Mouse (Mus musculus) left cerebral cortex, adult 2 months (tissue): ENCODE measurements at regions not wholly inside any gene's neighbourhood (a gene's known extent, or its start where the extent isn't known, plus 50 kb on each side); places are given as distances from the start of the nearest gene placed in this dataset.
"Not testable (repeated sequence)": the region's sequence is repeated elsewhere in the genome, so short reads cannot be mapped to it uniquely, and the experiment has no call there.

Experiments used
- DNase-seq, 2 experiments: peaks; one replicate each; pipeline ENCODE4 v3.0.0; 2021 to 2022; ENCODE audit warnings: low spot score in 2 of 2, mixed read lengths in 1 of 2; ENCODE audit errors: extremely low spot score in 1 of 2
- H3K27ac ChIP-seq: fragments of 200-600 bp; 2 replicates; pipeline ENCODE4 v1.8.1; 2022
- H3K4me3 ChIP-seq: fragments of 200-600 bp; 2 replicates; pipeline ENCODE4 v1.8.1; 2022
- CTCF ChIP-seq: fragments of 200-600 bp; IDR thresholded peaks from 2 replicates; pipeline ENCODE4 v1.8.1; 2022; ENCODE audit warnings: antibody characterized with exemption, mild to moderate bottlenecking, moderate library complexity
- intact Hi-C: fragments of 180-260 bp; cut with DNase I; formaldehyde crosslinking; loops from one replicate; pipeline ENCODE4 v1.15.1; 2025

- no peak overlapping the region for H3K4me3 ChIP-seq
- no peak for DNase-seq
- intact Hi-C loops: no loop called here
- peak overlapping the region; percentile 67 for H3K27ac ChIP-seq
- no peak for TF ChIP-seq CTCF
Observed at GRCm38 (mm10) chr2:129912556-129912955, 99.6 kb upstream of the Tgm3 start.

- Histone ChIP-seq H3K27ac (peak overlapping the region; percentile 82), H3K4me3 (no peak overlapping the region)
- intact Hi-C loops: loop anchor here (2.0 kb wide), 1 partner anchor 75 kb away; no protein-coding TSS in a partner anchor
- no peak for TF ChIP-seq CTCF
- DNase-seq: peak in 1 of 2 experiments; percentile 33
Observed at GRCm38 (mm10) chr2:129914261-129914660, 97.9 kb upstream of the Tgm3 start.

GRCm38 (mm10) chr2:129916411-129916810 is 95.7 kb upstream of the Tgm3 start:
- H3K27ac ChIP-seq: no peak overlapping the region
- no peak for TF ChIP-seq CTCF
- DNase-seq: no peak
- H3K4me3 ChIP-seq: no peak overlapping the region
- intact Hi-C loops: no loop called here

DNA sequence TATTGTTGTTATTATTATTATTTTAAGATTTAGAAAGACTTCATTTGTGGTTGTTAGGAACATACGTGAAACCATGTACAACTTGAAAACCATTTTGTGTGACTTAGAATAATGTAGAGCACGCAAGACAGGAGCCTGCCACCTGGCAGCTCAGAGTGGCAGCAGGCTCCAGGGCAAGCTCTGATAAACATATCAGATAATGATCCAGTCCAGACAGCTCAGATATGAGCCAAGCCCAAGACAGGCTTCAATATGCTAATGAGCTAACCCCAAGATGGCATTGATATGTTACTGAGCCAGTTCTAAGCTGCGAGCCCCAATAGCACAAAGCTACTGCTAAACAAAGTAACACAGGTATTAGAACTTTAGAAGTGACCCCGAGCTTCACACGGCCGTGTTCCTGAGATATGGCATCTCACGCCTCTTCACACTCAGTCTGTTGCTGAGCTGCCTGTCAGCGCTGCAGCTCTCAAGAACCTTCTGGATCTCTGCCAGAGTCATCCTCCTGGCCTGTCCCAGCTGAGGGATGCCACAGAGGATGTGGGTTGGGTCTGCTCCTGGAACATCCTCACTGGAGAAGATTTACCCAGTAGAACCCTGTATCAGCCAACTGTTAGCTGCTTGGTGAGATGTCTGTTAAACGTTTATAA is 93.9 kb upstream of the Tgm3 start:
- TF ChIP-seq CTCF: no peak
- no peak overlapping the region for H3K27ac ChIP-seq
- intact Hi-C loops: no loop called here
- DNase-seq: no peak
- no peak overlapping the region for H3K4me3 ChIP-seq

DNA sequence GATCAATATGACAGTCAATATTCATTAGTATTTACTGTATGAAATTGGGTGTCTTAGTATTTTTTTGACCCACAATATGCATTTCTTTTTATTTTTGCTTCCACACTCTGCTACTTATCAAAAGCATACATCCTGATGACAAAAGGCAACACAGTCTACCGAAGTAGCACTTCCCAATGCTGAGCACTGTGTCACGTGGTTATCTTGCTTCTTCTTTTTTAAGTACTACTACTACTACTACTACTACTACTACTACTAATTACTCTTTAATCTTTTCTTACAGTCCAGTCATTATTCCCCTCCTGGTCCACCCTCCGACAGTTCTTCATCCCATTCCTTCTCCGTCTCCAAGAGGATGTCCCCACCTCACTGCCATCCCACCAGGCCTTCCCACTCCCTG is 92.6 kb upstream of the Tgm3 start:
- no peak for DNase-seq
- H3K27ac ChIP-seq: no peak overlapping the region
- no peak overlapping the region for H3K4me3 ChIP-seq
- no peak for TF ChIP-seq CTCF
- intact Hi-C loops: no loop called here

DNA sequence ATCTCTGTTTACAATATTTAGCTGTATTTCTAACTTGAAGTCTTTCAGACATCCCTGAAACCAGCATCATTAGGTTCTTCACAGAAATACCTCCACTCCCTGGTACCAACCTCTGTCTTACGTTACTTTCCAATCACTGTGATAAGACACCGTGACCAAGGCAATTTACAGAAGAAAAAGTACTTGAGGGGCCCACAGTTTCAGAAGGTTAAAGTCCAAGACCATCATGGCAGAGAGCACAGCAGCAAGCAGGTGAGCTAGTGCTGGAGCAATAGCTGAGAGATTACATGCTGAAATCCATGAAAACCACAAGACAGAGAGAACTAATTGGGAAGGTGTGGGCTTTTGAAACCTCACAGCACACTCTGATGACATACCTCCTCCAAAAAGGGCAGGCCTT is 84.9 kb upstream of the Tgm3 start:
- Histone ChIP-seq H3K27ac (no peak overlapping the region), H3K4me3 (no peak overlapping the region)
- TF ChIP-seq CTCF: no peak
- DNase-seq: no peak
- intact Hi-C loops: no loop called here

DNA sequence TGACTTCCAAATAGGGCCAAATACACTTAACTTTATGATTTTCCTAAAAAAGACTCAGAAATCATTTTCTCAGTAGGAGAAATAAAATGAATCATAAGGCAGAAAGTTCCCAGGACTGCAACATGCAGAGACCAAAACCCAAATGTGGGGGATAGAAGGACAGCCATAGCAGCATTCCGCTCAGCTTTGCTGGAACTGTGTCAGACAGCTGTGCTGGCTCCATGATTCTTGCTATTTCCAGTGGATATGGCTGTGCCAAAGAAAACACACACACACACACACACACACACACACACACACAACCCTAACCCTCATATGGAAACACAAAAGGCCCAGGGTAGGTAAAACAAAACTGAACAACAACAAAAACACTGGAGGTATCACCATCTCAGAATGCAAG is 78.6 kb upstream of the Tgm3 start:
- no peak for TF ChIP-seq CTCF
- DNase-seq: no peak
- intact Hi-C loops: no loop called here

DNA sequence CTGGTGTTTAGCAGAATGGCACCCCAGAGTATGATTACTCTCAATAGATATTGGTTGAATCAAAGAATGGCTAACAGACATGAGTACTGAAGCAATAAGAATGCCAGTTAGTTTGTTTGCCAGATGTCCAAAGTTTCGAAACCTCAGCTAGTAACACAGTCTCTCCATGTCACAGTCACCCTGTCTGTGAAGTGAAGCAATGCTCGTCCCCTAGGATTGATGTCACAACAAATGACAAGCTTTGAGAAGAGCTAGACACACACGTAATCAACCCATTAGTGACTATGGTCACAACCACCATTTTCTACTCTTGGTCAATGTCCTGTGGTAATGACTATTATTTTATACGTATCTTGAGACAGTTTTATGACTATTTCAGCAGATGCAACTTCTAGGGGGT is 69.3 kb upstream of the Tgm3 start:
- no peak for DNase-seq
- intact Hi-C loops: no loop called here
- Histone ChIP-seq H3K27ac (no peak overlapping the region), H3K4me3 (no peak overlapping the region)
- no peak for TF ChIP-seq CTCF

More for the DNA sequence above, 78.6 kb upstream of the Tgm3 start:
- H3K4me3 ChIP-seq: no peak overlapping the region
- H3K27ac ChIP-seq: no peak overlapping the region

DNA sequence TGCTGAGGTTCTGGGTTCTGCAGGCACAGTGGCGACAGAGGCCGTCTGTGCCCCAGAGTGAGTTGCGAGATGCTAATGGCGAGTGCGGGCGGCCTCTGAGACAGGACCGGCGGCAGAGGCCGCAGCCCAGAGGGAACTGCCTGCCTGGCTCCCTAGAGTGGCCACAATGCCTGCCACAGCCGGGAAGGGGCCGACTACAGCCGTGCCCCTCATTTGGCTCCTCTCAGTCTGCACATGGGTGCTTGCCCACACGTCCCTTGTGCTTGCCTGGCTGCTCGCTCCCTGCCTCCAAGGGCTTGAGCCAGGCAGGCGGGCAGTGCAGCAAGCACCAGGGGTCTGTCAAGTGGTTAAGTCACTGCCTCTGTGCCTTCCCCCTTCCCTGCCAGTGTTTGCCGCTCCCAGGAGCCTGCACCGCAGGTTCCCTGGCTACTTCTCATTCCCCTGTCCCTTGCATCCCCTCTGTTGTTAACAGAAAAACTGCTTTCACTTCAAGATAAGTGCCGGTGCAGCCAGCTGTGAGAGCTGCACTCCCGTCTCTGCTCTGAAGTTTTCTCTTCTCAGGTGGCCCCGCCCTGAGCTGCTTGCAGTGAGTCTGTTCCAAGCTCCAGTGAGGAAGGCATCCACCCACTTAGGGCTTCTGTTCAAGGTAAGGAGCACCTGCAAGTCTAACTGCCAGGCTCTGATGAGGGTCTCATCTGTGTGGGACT is 64.1 kb upstream of the Tgm3 start:
- no peak overlapping the region for H3K27ac ChIP-seq
- DNase-seq: no peak
- intact Hi-C loops: no loop called here
- no peak overlapping the region for H3K4me3 ChIP-seq
- TF ChIP-seq CTCF: no peak

DNA sequence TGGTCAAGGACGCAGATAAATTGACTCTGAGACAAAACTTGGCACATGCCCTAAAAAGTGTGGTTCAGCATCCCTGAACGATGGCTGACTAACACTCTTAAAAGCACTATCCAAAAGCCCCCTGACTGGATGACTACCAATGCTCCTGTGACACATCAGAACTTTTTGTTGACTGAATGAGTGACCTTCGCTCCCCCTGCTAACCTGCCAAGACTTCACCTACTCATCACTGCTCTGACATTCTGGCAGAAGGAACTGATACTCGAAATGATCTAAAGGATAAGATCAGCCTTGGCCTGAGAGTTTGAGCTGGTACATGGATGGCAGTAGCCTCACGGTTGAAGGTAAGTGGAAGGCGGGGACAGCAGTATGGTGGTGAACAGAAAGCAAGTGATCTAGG is 62.4 kb upstream of the Tgm3 start:
- H3K4me3 ChIP-seq, H3K27ac ChIP-seq, intact Hi-C loops, DNase-seq: not testable (repeated sequence)

- no peak for DNase-seq
- H3K27ac ChIP-seq: no peak overlapping the region
- H3K4me3 ChIP-seq: no peak overlapping the region
- intact Hi-C loops: no loop called here
- TF ChIP-seq CTCF: no peak
Observed at GRCm38 (mm10) chr2:129952486-129952885, 59.7 kb upstream of the Tgm3 start.

DNA sequence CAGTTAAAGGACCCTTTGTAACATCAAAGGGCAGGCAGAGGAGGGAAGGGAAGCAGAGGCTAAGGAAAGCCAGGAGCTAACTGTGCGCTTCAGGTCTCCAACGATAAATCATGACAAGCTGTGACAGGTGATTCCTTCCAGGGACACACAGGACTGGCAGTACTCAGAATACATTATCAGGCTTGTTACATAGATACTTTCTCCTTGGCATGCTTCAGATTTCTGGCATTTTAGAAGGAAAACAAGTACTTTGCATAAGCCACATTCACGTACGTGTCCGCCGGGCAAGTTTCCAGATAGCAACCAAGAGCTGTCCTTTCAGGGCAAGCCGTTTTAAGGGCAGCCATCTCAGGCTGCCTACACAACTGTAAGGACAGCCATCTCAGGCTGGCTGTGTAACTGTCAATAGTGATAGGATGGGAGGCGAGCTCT is 56.9 kb upstream of the Tgm3 start:
- Histone ChIP-seq H3K27ac (no peak overlapping the region), H3K4me3 (no peak overlapping the region)
- TF ChIP-seq CTCF: no peak
- intact Hi-C loops: no loop called here
- DNase-seq: no peak

DNA sequence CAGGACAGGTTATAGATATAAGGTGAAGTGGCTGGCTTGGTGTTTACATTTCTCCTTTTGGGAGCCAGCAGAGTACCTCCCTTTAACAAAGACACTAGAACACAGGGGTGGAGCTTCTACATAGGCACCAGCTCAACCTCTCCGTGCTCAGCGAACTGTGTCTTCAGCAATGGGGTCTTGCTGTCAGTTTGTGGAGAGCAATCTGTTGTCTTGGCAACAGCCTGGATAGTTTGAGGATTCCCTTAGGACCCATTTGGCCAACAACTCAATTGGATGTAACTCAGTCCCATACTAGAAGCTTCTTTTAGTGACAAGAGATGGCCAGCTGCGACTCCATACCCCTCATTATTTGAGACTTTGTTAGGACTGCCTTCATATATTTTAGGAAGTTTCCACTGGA is 54.0 kb upstream of the Tgm3 start:
- intact Hi-C loops: no loop called here
- Histone ChIP-seq H3K4me3 (no peak overlapping the region), H3K27ac (no peak overlapping the region)
- TF ChIP-seq CTCF: no peak
- DNase-seq: no peak
